Mouse (Mus musculus) embryonic stem cell, embryonic (primary cell): Measurements from ENCODE around the gene Rassf1.

ENCODE experiments used
- CTCF ChIA-PET, 4 experiments: fragments of 300-600 bp in 2 of 4; fragments of 350-600 bp in 2 of 4; sonication (Branson Sonifier 250); formaldehyde crosslinking; loops; one replicate each; lab custom pipeline; 2022; ENCODE audit warnings: inconsistent platforms in 2 of 4; lab: Charles Lee
- POLR2A ChIA-PET, 4 experiments: fragments of 300-600 bp in 2 of 4; fragments of 350-600 bp in 2 of 4; sonication (Branson Sonifier 250); formaldehyde crosslinking; loops; one replicate each; lab custom pipeline; 2022; ENCODE audit warnings: antibody characterized with exemption in 4 of 4, inconsistent platforms in 1 of 4; lab: Charles Lee

Gene Rassf1

DNA sequence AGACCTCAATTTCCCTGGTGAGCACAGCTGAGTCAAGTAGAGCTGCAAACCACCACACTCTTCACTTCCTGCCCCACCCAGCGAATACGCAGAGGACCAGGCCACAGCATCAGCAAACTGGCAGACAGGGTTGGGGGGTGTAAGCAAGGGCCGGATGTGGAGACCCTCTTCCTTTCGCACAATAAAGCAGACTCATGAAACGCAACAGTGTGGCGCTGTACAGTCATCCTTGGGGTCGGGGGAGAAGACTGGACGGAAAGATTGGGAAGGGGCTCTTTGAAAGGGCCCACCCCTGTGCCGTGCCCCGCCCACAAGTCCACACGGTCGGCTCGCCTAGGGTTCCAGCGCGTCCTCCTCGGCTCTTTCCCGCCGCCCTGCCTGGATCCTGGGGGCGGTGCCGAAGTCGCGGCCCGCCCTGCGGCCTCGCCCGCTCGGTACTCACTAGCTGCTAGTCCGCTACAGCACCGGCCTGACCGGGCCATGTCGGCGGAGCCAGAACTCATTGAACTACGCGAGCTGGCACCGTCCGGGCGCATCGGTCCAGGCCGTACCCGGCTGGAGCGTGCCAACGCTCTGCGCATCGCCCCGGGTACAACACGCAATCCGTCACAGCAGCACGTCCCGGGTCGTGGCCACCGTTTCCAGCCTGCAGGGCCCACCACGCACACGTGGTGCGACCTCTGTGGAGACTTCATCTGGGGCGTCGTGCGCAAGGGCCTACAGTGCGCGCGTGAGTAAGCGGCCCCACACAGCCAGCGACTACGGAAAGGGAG, at the start of gene Rassf1:
Gene Rassf1 (plus strand): TSS at position 439 of the 773 bp plus-strand sequence.
- POLR2A ChIA-PET: interaction anchor here in 3 of 4 experiments (0.7 to 8.8 kb wide), 24 partner anchors 8 to 79 kb away, joined by 3 to 129 read pairs (median 4); partner anchors contain the start of genes Cyb561d2 (in 3 of the 3), Hyal1 (in 3 of the 3), Nprl2 (in 3 of the 3) and Tusc2 (in 3 of the 3)
- CTCF ChIA-PET: interaction anchor here in 3 of 4 experiments (0.6 to 1.9 kb wide), 11 partner anchors 10 to 177 kb away, joined by 3 to 6 read pairs (median 3); partner anchors contain the start of genes Cyb561d2 (in 1 of the 3), Hyal1 (in 1 of the 3), Nprl2 (in 1 of the 3) and Tmem115 (in 1 of the 3)

GRCm38 (mm10) chr9:107502131-107502846, 49.1 kb upstream of the Rassf1 start:
- CTCF ChIA-PET: interaction anchor here in 2 of 4 experiments (0.6 to 1.3 kb wide), 2 partner anchors 39 to 100 kb away, joined by 3 read pairs; no protein-coding TSS in a partner anchor
- POLR2A ChIA-PET: no interaction called here

DNA sequence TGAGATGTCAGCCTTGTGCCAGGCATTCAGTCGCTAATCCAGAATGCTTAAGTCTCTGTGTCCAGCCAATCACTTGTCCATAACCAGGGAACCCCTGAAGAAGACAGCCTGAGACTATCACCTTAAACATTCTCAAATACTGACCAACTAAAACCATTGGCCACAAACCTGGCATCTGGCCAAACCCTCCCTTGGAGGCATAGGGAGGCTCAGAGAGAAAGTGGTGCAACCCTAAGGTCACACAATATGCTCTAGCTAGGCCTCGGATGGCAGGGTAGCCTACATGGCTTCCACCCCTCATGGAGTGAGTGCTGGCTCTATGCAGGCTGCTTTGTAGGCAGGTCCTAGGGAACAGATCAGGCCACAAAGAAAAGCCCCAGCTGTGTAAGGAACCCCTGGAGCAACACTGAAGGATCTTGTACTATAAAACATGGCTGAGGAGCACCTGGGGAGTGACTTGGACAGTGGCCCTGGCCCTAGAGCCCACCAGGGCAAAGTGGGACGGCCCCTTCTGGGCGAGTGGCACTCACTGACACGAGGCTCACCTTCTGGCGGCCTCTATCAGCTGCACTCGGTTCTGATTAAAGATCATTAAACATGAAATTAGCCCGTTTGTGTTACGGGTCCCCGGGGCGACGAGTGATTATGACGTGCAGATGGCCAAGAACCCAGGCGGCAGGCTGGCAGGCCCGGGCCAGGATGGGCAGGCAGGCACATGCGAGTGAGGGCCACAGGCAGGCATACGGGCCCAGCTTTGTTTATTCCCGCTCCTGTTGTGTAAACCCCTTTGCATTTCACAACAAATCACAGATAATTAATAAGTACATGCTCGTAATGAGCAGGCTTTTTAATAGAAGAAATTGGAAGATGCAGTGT, 46.5 kb upstream of the Rassf1 start:
- ChIA-PET POLR2A (no interaction called here), CTCF (interaction anchor here in 2 of 4 experiments (1.0 kb wide), 2 partner anchors 26 to 208 kb away, joined by 3 read pairs; no protein-coding TSS in a partner anchor)

DNA sequence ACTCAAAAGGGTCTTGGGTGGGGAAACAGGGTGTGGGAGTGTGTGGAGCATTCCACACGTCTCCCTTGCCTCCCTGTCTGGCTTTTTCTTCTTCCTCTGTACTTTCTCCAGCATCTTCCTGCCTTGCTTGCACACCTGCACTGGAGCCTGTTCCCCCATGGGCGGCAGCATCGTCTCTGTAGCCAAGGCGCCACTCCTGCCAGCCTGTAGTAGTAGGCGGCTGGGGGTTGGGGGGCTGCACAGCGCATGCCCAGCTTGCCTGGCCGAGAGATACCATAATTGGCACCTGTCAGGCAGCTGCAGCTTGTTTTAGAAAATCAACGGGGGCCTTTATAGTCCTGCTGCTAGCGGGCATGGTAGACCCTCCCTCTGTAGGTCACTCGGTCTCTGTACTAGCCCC, 43.1 kb upstream of the Rassf1 start:
- POLR2A ChIA-PET: no interaction called here
- CTCF ChIA-PET: interaction anchor here in 2 of 4 experiments (0.6 to 1.5 kb wide), 5 partner anchors 9 to 348 kb away, joined by 3 to 6 read pairs (median 3); no protein-coding TSS in a partner anchor

DNA sequence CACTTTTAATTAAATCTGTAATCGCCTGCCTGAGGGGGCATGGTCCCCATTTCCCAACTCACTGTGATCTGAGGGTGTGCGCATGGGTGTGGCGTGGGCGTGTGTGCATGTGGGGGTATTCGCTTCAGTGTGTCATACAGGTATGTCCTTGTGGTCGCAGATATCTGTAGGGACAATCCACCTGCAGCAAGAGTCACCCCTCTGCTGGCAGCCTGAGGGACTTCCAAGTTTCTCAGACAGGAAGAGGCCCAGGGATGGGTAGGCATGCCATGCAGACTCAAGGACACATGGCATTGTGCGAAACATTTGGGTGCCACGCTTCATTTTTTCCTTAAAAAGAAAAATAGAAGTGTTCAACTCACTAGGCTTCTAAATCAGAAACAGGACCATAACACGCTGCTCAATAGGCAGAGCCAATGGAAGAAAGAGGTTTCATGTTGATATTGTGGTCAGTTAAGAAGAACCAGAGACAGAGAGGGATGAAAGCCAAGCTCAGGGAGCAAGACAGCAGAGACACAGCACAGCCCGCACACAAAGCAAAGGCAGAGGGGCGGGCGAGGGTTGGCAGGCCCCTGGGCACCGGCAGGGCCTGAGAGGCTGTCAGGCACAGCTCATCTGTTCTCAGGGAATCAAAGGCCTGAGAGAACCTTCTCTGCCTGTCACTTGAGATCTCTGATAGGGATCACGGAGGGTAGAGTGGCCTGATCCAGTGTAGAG, 40.8 kb upstream of the Rassf1 start:
- ChIA-PET CTCF (interaction anchor here in 1 of 4 experiments (1.0 kb wide), 1 partner anchor 124 kb away, joined by 3 read pairs; no protein-coding TSS in a partner anchor), POLR2A (no interaction called here)

DNA sequence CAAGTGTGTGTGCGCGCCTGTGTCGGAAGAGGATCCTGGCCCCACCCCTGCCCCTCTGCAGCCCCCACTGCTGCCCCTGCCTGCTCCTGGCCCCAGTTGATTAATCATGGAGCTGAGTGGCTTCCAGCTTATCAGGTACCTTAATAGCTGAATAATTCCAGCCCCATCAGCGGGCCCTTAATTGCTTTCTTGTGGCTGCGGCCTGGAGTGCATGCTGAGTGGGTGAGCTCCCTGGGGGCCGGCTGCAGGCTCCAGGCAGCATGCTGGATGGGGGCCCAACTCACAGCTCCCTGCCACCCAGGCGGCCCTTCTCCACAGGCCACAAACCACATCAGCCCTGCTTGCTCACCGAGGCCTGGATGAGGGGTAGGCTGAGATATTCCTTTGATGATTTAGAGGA, 39.9 kb upstream of the Rassf1 start:
- CTCF ChIA-PET: interaction anchor here in 3 of 4 experiments (1.0 to 1.3 kb wide), 5 partner anchors 33 to 137 kb away, joined by 3 to 4 read pairs (median 4); no protein-coding TSS in a partner anchor
- POLR2A ChIA-PET: interaction anchor here in 2 of 4 experiments (0.6 to 0.9 kb wide), 3 partner anchors 25 to 78 kb away, joined by 3 read pairs; partner anchors contain the start of gene Hyal2 (in 1 of the 2)

DNA sequence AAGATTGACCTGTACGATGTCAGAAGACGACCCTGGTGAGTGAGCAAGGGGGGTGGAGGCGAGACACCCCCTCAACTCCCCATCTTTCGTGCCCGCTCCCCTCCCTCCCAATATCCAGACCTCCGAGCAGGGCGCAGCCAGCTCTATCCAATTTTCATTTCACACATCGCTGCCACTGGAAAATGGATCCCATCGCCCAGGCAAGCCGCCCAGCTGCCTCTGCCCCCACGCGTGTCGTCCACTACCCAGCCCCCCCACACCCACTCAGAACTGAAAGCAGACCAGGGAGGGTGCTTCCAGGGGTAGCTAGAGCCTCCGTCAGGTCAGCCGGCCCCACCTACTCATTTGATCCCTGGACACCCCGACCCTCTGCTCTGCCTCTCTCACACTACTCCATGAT, 39.0 kb upstream of the Rassf1 start:
- CTCF ChIA-PET: interaction anchor here in 2 of 4 experiments (1.0 to 1.3 kb wide), 4 partner anchors 34 to 138 kb away, joined by 3 to 4 read pairs (median 4); no protein-coding TSS in a partner anchor
- POLR2A ChIA-PET: interaction anchor here in 1 of 4 experiments (0.9 to 1.3 kb wide), 2 partner anchors 26 to 42 kb away, joined by 3 read pairs; no protein-coding TSS in a partner anchor

- ChIA-PET CTCF (interaction anchor here in 2 of 4 experiments (1.4 kb wide), 2 partner anchors 63 to 157 kb away, joined by 4 read pairs; no protein-coding TSS in a partner anchor), POLR2A (interaction anchor here in 1 of 4 experiments (0.9 kb wide), 1 partner anchor 174 kb away, joined by 3 read pairs; the partner anchor contains the start of gene 6430571L13Rik)
Measured at GRCm38 (mm10) chr9:107514303-107514955, 36.9 kb upstream of the Rassf1 start.

- CTCF ChIA-PET: interaction anchor here in 3 of 4 experiments (0.6 to 2.5 kb wide), 6 partner anchors 14 to 164 kb away, joined by 3 to 6 read pairs (median 3); partner anchors contain the start of gene Tmem115 (in 1 of the 3)
- POLR2A ChIA-PET: interaction anchor here in 3 of 4 experiments (0.9 to 2.6 kb wide), 6 partner anchors 13 to 121 kb away, joined by 3 to 13 read pairs (median 4); partner anchors contain the start of genes Cacna2d2 (in 1 of the 3), Cyb561d2 (in 1 of the 3), Gnai2 (in 1 of the 3) and Ifrd2 (in 1 of the 3)
Measured at GRCm38 (mm10) chr9:107520331-107520730, 31.0 kb upstream of the Rassf1 start.

DNA sequence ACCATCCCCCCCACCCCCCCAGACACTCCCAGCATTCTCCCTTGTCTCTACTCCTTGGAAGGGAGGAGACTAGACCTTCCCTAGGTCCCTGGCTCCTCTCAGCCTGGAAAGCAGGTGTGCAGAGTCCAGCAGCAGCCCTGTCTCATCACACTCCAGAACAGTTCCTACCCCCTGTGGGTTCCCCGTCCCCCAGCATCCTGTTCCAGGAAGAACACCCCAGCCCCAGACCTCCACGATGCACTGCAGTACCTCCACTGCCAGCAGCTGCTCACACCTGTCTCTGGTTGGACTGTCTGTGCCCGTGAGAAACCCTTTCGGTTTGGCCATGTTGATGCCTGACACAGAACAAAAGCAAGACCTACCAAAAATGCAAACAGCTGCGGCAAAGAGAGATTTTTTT, 30.2 kb upstream of the Rassf1 start:
- ChIA-PET CTCF (interaction anchor here in 1 of 4 experiments (0.9 to 2.5 kb wide), 11 partner anchors 13 to 234 kb away, joined by 3 to 6 read pairs (median 3); partner anchors contain the start of genes Hyal3 and Tmem115), POLR2A (interaction anchor here in 2 of 4 experiments (0.8 to 2.6 kb wide), 14 partner anchors 12 to 629 kb away, joined by 3 to 13 read pairs (median 4); partner anchors contain the start of genes 6430571L13Rik (in 1 of the 2), Cacna2d2 (in 1 of the 2), Cyb561d2 (in 1 of the 2) and Hyal3 (in 1 of the 2))

- ChIA-PET POLR2A (interaction anchor here (0.5 to 2.6 kb wide), 26 partner anchors 9 to 630 kb away, joined by 3 to 13 read pairs (median 3); partner anchors contain the start of genes Cyb561d2 (in 2 of the 4), Ifrd2 (in 2 of the 4), Nprl2 (in 2 of the 4) and 6430571L13Rik (in 1 of the 4)), CTCF (interaction anchor here in 3 of 4 experiments (0.6 to 2.5 kb wide), 20 partner anchors 8 to 233 kb away, joined by 3 to 10 read pairs (median 4); partner anchors contain the start of genes Cyb561d2 (in 1 of the 3), Hyal3 (in 1 of the 3), Mapkapk3 (in 1 of the 3) and Nprl2 (in 1 of the 3))
Measured at GRCm38 (mm10) chr9:107521711-107522399, 29.5 kb upstream of the Rassf1 start.

DNA sequence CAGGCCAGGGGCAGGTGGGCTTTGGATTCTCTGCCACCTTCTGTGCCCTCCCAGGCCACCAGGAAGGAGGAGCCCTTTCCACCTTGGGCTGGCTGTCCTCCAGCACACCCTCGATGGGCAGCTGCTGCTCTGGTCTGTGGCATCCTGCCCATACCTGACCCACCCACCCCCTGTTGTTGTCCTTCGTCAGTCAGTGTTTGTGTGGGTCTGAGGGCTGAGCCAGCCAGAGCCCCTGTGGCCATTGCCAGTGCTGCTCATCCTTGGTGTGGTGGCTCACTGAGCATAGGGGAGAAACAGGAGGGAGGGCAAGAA, 29.0 kb upstream of the Rassf1 start:
- ChIA-PET POLR2A (interaction anchor here in 3 of 4 experiments (0.6 to 2.6 kb wide), 19 partner anchors 8 to 190 kb away, joined by 3 to 13 read pairs (median 4); partner anchors contain the start of genes Ifrd2 (in 2 of the 3), 6430571L13Rik (in 1 of the 3), Cyb561d2 (in 1 of the 3) and Hyal1 (in 1 of the 3)), CTCF (interaction anchor here in 3 of 4 experiments (0.6 to 1.5 kb wide), 15 partner anchors 9 to 233 kb away, joined by 3 to 10 read pairs (median 5); partner anchors contain the start of genes Cyb561d2 (in 1 of the 3), Hyal3 (in 1 of the 3), Mapkapk3 (in 1 of the 3) and Nprl2 (in 1 of the 3))

GRCm38 (mm10) chr9:107526198-107527026, 24.9 kb upstream of the Rassf1 start:
- CTCF ChIA-PET: interaction anchor here in 2 of 4 experiments (0.6 to 1.2 kb wide), 4 partner anchors 15 to 81 kb away, joined by 3 to 5 read pairs (median 3); partner anchors contain the start of genes Cyb561d2 (in 1 of the 2) and Nprl2 (in 1 of the 2)
- POLR2A ChIA-PET: interaction anchor here in 3 of 4 experiments (0.6 to 1.7 kb wide), 9 partner anchors 14 to 86 kb away, joined by 3 to 7 read pairs (median 3); partner anchors contain the start of gene Hyal2 (in 1 of the 3)
